Comparison of ENCODE assay signal across 9 mouse cellular contexts in genomic region chr11:61487401-61487800, GRCm38 (mm10). TPM values are rescaled to one million over a fixed set of nuclear protein-coding genes. Genes with fewer than 3 reads are reported as not detected.
DNase-seq lines count a peak whose midpoint lies in the region; ATAC-seq lines count a peak whose summit lies in the region.
"Had no signal": no experiment of that assay in that cellular context is flagged by ENCODE, and none has a peak within 500 bp of the region (broad histone marks: within the 10 kb centered on the region; RNA-seq: fewer than 3 reads in every experiment).

No protein-coding gene starts in this region.

- H3K27me3 ChIP-seq in forebrain, embryonic 12.5 days = no peaks in the 10 kb centered on the region
- H3K27me3 ChIP-seq in forebrain, embryonic 11.5 days (ENCODE audit: control insufficient read depth, insufficient read depth, low read length) = no peaks in the 10 kb centered on the region
- H3K27me3 ChIP-seq in heart, embryonic 13.5 days (replicated peaks) = no peaks in the 10 kb centered on the region
- H3K27me3 ChIP-seq in limb, embryonic 12.5 days = no peaks in the 10 kb centered on the region
- H3K27me3 ChIP-seq in midbrain, embryonic 16.5 days (ENCODE audit: control insufficient read depth, insufficient read depth, low read depth, low read length) = no peaks in the 10 kb centered on the region

- no peak overlapping the region for H3K9ac ChIP-seq in forebrain, embryonic 12.5 days
- no peak overlapping the region for H3K9ac ChIP-seq in forebrain, embryonic 11.5 days (ENCODE audit: low read length)
- peak overlapping the region; percentile 44; the same call in 1 of the 2 replicates for H3K9ac ChIP-seq in heart, embryonic 13.5 days
- no peak overlapping the region for H3K9ac ChIP-seq in limb, embryonic 12.5 days (replicated peaks)
- no peak overlapping the region for H3K9ac ChIP-seq in midbrain, embryonic 16.5 days (ENCODE audit: low read depth, low read length)

- no peak overlapping the region for H3K4me3 ChIP-seq in forebrain, embryonic 12.5 days (replicated peaks)
- no peak overlapping the region for H3K4me3 ChIP-seq in forebrain, embryonic 11.5 days (ENCODE audit: low read depth, low read length)
- peak overlapping the region; percentile 52; the same call in 1 of the 2 replicates for H3K4me3 ChIP-seq in heart, embryonic 13.5 days
- H3K4me3 ChIP-seq in limb, embryonic 12.5 days (replicated peaks) = peak overlapping the region; percentile 43
- H3K4me3 ChIP-seq in midbrain, embryonic 16.5 days (ENCODE audit: low read depth, low read length) = no peak overlapping the region

- no peaks in the 10 kb centered on the region for H3K9me3 ChIP-seq in forebrain, embryonic 12.5 days
- H3K9me3 ChIP-seq in forebrain, embryonic 11.5 days (ENCODE audit: control insufficient read depth, low read length) = no peaks in the 10 kb centered on the region
- no peaks in the 10 kb centered on the region for H3K9me3 ChIP-seq in heart, embryonic 13.5 days
- no peaks in the 10 kb centered on the region for H3K9me3 ChIP-seq in limb, embryonic 12.5 days
- no peaks in the 10 kb centered on the region for H3K9me3 ChIP-seq in midbrain, embryonic 16.5 days (replicated peaks; ENCODE audit: control insufficient read depth, low read length, poor library complexity, severe bottlenecking)

- peaks cover 66% of the 10 kb centered on the region for H3K4me1 ChIP-seq in forebrain, embryonic 12.5 days
- H3K4me1 ChIP-seq in forebrain, embryonic 11.5 days (replicated peaks; ENCODE audit: control insufficient read depth, insufficient read depth, low read length) = peaks cover 20% of the 10 kb centered on the region
- peaks cover 44% of the 10 kb centered on the region for H3K4me1 ChIP-seq in heart, embryonic 13.5 days
- H3K4me1 ChIP-seq in limb, embryonic 12.5 days (replicated peaks) = peaks cover 52% of the 10 kb centered on the region
- H3K4me1 ChIP-seq in midbrain, embryonic 16.5 days (ENCODE audit: control insufficient read depth, insufficient read depth, low read length) = peaks cover 3% of the 10 kb centered on the region

- 56% methylated on average over 2 of the region's 2 CpGs for WGBS in forebrain, embryonic 12.5 days
- WGBS in forebrain, embryonic 11.5 days = 93% methylated on average over 2 of the region's 2 CpGs
- WGBS in heart, embryonic 13.5 days = 43% methylated on average over 2 of the region's 2 CpGs
- 71% methylated on average over 2 of the region's 2 CpGs for WGBS in limb, embryonic 12.5 days
- WGBS in midbrain, embryonic 16.5 days = 50% methylated on average over 2 of the region's 2 CpGs

- DNase-seq in forebrain, embryonic 11.5 days (ENCODE audit: low spot score) = no peak
- peak; percentile 47 for DNase-seq in right cerebral cortex, adult 18-20 months
- no peak for DNase-seq in right cerebral cortex, postnatal 25 days
- no peak for DNase-seq in spleen, postnatal 36 days (ENCODE audit: low spot score in 2 of 2)

- peak overlapping the region; percentile 49; the same call in 1 of the 2 replicates for H3K4me2 ChIP-seq in forebrain, embryonic 12.5 days
- no peak overlapping the region for H3K4me2 ChIP-seq in forebrain, embryonic 11.5 days (ENCODE audit: low read depth, low read length, severe bottlenecking)
- peak overlapping the region; percentile 65 for H3K4me2 ChIP-seq in heart, embryonic 13.5 days
- peak overlapping the region; percentile 68 for H3K4me2 ChIP-seq in limb, embryonic 12.5 days
- H3K4me2 ChIP-seq in midbrain, embryonic 16.5 days (ENCODE audit: low read length) = no peak overlapping the region

- peak overlapping the region; percentile 59; the same call in 1 of the 2 replicates for H3K27ac ChIP-seq in forebrain, embryonic 12.5 days
- H3K27ac ChIP-seq in forebrain, embryonic 11.5 days (ENCODE audit: low read depth, low read length) = no peak overlapping the region
- peak overlapping the region; percentile 94 for H3K27ac ChIP-seq in heart, embryonic 13.5 days (replicated peaks)
- peak overlapping the region; percentile 100; the same call in 1 of the 2 replicates for H3K27ac ChIP-seq in limb, embryonic 12.5 days
- H3K27ac ChIP-seq in midbrain, embryonic 16.5 days (ENCODE audit: low read length) = no peak overlapping the region

- peaks cover 51% of the 10 kb centered on the region for H3K36me3 ChIP-seq in forebrain, embryonic 12.5 days (replicated peaks)
- H3K36me3 ChIP-seq in forebrain, embryonic 11.5 days (ENCODE audit: control insufficient read depth, insufficient read depth, low read length) = peaks cover 28% of the 10 kb centered on the region
- H3K36me3 ChIP-seq in heart, embryonic 13.5 days = peaks cover 50% of the 10 kb centered on the region
- peaks cover 60% of the 10 kb centered on the region for H3K36me3 ChIP-seq in limb, embryonic 12.5 days
- peaks cover 29% of the 10 kb centered on the region for H3K36me3 ChIP-seq in midbrain, embryonic 16.5 days (ENCODE audit: control insufficient read depth, insufficient read depth, low read length)

- no peak for ATAC-seq in forebrain, embryonic 12.5 days (ENCODE audit: low FRiP score)
- ATAC-seq in forebrain, embryonic 11.5 days (replicated peaks; ENCODE audit: low FRiP score) = no peak
- ATAC-seq in heart, embryonic 13.5 days (ENCODE audit: extremely low read depth, insufficient number of reproducible peaks, low FRiP score, low TSS enrichment) = no peak
- no peak for ATAC-seq in limb, embryonic 12.5 days (ENCODE audit: insufficient number of reproducible peaks, insufficient read depth, low FRiP score, low TSS enrichment, low read depth)
- ATAC-seq in midbrain, embryonic 16.5 days = no peak

RNA-seq across cellular contexts. Expression of gene Mfap4, which starts 2.2 kb away (rescaled TPM):
- polyA plus RNA-seq in forebrain, embryonic 12.5 days (2016; fragmentation: Nextera tagmentation; extraction: Ambion mirVana) = 66.9 and 69.4 TPM in 2 replicates
- polyA plus RNA-seq in forebrain, embryonic 11.5 days (2014; fragmentation: Nextera tagmentation; extraction: Ambion mirVana) = 66.1 and 71.9 TPM in 2 replicates
- 114 and 126 TPM in 2 replicates for polyA plus RNA-seq in heart, embryonic 13.5 days (2015; fragmentation: Nextera tagmentation; extraction: Ambion mirVana)
- 198 and 239 TPM in 2 replicates for polyA plus RNA-seq in limb, embryonic 12.5 days (2016; fragmentation: Nextera tagmentation; extraction: Ambion mirVana)
- polyA plus RNA-seq in midbrain, embryonic 16.5 days (2015; fragmentation: Nextera tagmentation; extraction: Ambion mirVana) = 16.2 and 18.0 TPM in 2 replicates

RNA-seq across cellular contexts. Expression of gene Mapk7, which starts 6.8 kb away (rescaled TPM):
- polyA plus RNA-seq in forebrain, embryonic 12.5 days (2016; fragmentation: Nextera tagmentation; extraction: Ambion mirVana) = 93.4 and 95.7 TPM in 2 replicates
- 80.1 and 81.6 TPM in 2 replicates for polyA plus RNA-seq in forebrain, embryonic 11.5 days (2014; fragmentation: Nextera tagmentation; extraction: Ambion mirVana)
- 28.8 and 29.6 TPM in 2 replicates for polyA plus RNA-seq in heart, embryonic 13.5 days (2015; fragmentation: Nextera tagmentation; extraction: Ambion mirVana)
- 85.0 and 93.7 TPM in 2 replicates for polyA plus RNA-seq in limb, embryonic 12.5 days (2016; fragmentation: Nextera tagmentation; extraction: Ambion mirVana)
- polyA plus RNA-seq in midbrain, embryonic 16.5 days (2015; fragmentation: Nextera tagmentation; extraction: Ambion mirVana) = 63.0 and 66.7 TPM in 2 replicates

RNA-seq across cellular contexts. Expression of gene B9d1, which starts 17.5 kb away (rescaled TPM):
- polyA plus RNA-seq in forebrain, embryonic 12.5 days (2016; fragmentation: Nextera tagmentation; extraction: Ambion mirVana) = 34.6 and 35.6 TPM in 2 replicates
- polyA plus RNA-seq in forebrain, embryonic 11.5 days (2014; fragmentation: Nextera tagmentation; extraction: Ambion mirVana) = 41.7 and 46.0 TPM in 2 replicates
- polyA plus RNA-seq in heart, embryonic 13.5 days (2015; fragmentation: Nextera tagmentation; extraction: Ambion mirVana) = 13.6 and 14.2 TPM in 2 replicates
- polyA plus RNA-seq in limb, embryonic 12.5 days (2016; fragmentation: Nextera tagmentation; extraction: Ambion mirVana) = 37.5 and 38.5 TPM in 2 replicates
- polyA plus RNA-seq in midbrain, embryonic 16.5 days (2015; fragmentation: Nextera tagmentation; extraction: Ambion mirVana) = 31.5 and 32.8 TPM in 2 replicates

RNA-seq across cellular contexts. Expression of gene Rnf112, which starts 33.5 kb away (rescaled TPM):
- 7.2 and 7.7 TPM in 2 replicates for polyA plus RNA-seq in forebrain, embryonic 12.5 days (2016; fragmentation: Nextera tagmentation; extraction: Ambion mirVana)
- polyA plus RNA-seq in forebrain, embryonic 11.5 days (2014; fragmentation: Nextera tagmentation; extraction: Ambion mirVana) = 1.3 TPM in 2 replicates
- 0.33 and 0.52 TPM in 2 replicates for polyA plus RNA-seq in heart, embryonic 13.5 days (2015; fragmentation: Nextera tagmentation; extraction: Ambion mirVana)
- 0.63 and 0.69 TPM in 2 replicates for polyA plus RNA-seq in limb, embryonic 12.5 days (2016; fragmentation: Nextera tagmentation; extraction: Ambion mirVana)
- 39.5 and 43.0 TPM in 2 replicates for polyA plus RNA-seq in midbrain, embryonic 16.5 days (2015; fragmentation: Nextera tagmentation; extraction: Ambion mirVana)
- polyA plus RNA-seq: liver, adult 2 months had no signal

Comparison
In these comparisons a context has a peak if more than half of its experiments do, and no peak if none do; other contexts are left out.
1. H3K27ac ChIP-seq: peak in forebrain, embryonic 12.5 days (single experiment), heart, embryonic 13.5 days (single experiment) and limb, embryonic 12.5 days (single experiment); none in forebrain, embryonic 11.5 days (single experiment) and midbrain, embryonic 16.5 days (single experiment).
2. H3K4me2 ChIP-seq: peak in forebrain, embryonic 12.5 days (single experiment), heart, embryonic 13.5 days (single experiment) and limb, embryonic 12.5 days (single experiment); none in forebrain, embryonic 11.5 days (single experiment) and midbrain, embryonic 16.5 days (single experiment).
3. H3K4me3 ChIP-seq: peak in heart, embryonic 13.5 days (single experiment) and limb, embryonic 12.5 days (single experiment); none in forebrain, embryonic 12.5 days (single experiment), forebrain, embryonic 11.5 days (single experiment) and midbrain, embryonic 16.5 days (single experiment).